Mouse (Mus musculus) midbrain, embryonic 10.5 days (tissue): Measurements from ENCODE around the gene Mlxipl. TPM values are rescaled to one million over a fixed set of nuclear protein-coding genes. Genes with fewer than 3 reads are reported as not detected.

Experiments
- DNase-seq: peaks from one replicate; pipeline ENCODE4 v3.0.0-alpha.2; 2017; ENCODE audit warnings: low spot score
- H3K27ac ChIP-seq: fragments of 300-500 bp; sonication (generic); replicated peaks from 2 replicates; pipeline ENCODE4 v1.5.1; 2016; ENCODE audit warnings: mild to moderate bottlenecking
- H3K27me3 ChIP-seq: fragments of 300-500 bp; sonication (generic); 2 replicates; pipeline ENCODE4 v1.6.1; 2016; ENCODE audit warnings: low read depth, mild to moderate bottlenecking; ENCODE audit not compliant: poor library complexity, severe bottlenecking
- H3K36me3 ChIP-seq: fragments of 300-500 bp; sonication (generic); 2 replicates; pipeline ENCODE4 v1.6.1; 2016; ENCODE audit warnings: mild to moderate bottlenecking, moderate library complexity
- H3K4me1 ChIP-seq: fragments of 300-500 bp; sonication (generic); 2 replicates; pipeline ENCODE4 v1.6.1; 2016
- H3K4me3 ChIP-seq: fragments of 300-500 bp; sonication (generic); 2 replicates; pipeline ENCODE4 v1.5.1; 2016; ENCODE audit warnings: mild to moderate bottlenecking, moderate library complexity
- H3K9me3 ChIP-seq: fragments of 300-500 bp; sonication (generic); replicated peaks from 2 replicates; pipeline ENCODE4 v1.6.1; 2016; ENCODE audit warnings: mild to moderate bottlenecking
- WGBS: fragments of 180-500 bp; shearing (Covaris S2); methylation state at CpG from one replicate; pipeline ENCODE4 v1.1.7; 2016; 5-methylcytosine and 5-hydroxymethylcytosine counted together
- polyA plus RNA-seq: library from polyadenylated mRNA; unstranded; fragments of >200 nt; fragmentation: Nextera tagmentation; extraction: Ambion mirVana; gene quantifications from 2 replicates; pipeline ENCODE4 v1.2.1, GENCODE M21; 2016

Gene Mlxipl
- polyA plus RNA-seq, 1 experiment from 2014 or later = 2.0 TPM

DNA sequence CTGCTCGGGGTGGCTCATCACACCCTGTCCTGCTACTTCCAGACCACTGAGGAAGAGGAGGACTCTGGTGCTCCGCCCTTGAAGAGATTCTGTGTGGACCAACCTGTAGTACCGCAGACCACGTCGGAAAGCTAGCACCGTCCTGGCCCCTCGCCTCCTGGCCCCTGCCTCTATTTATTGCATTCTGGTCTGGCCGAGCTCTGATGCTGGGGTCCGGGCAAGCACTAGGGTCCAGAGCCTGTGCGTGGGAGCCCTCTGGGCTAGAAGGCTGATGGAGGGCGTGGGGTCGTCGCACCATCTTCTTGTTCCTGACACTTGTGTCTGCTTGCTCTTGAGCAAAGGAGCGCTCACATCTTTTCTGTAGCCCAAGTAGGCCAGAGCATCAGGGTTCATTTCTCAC lies 91.1 kb downstream of the Mlxipl start:
- Histone ChIP-seq H3K36me3 (peaks cover 75% of the 10 kb centered on the region), H3K27me3 (no peaks in the 10 kb centered on the region)
- 93% methylated on average over 14 of the region's 14 CpGs for WGBS

DNA sequence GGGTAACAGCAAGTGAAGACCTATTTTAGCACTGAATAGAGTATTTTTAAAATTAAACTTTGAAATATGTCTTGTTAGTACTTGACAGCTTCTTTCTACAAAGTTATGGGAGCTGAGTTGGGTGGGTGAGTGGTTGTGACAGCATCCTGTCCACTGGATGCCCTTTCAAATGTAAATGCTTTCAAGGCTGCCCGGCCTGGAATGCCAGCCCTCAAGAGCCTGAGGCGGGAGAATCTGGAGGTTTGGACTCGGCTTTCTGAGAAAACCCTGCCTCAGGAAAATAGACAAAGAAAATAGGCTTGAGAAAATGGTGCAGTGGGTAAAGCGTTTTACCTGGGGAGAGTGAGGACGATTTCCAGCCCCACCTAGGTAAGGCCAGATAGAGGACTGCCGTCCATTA lies 92.1 kb downstream of the Mlxipl start:
- Histone ChIP-seq H3K4me1 (peaks cover 10% of the 10 kb centered on the region), H3K27ac (no peak overlapping the region), H3K9me3 (peaks cover 10% of the 10 kb centered on the region; the same call in 1 of the 2 replicates), H3K27me3 (no peaks in the 10 kb centered on the region), H3K4me3 (no peak overlapping the region), H3K36me3 (peaks cover 70% of the 10 kb centered on the region)
- 80% methylated on average over 6 of the region's 6 CpGs for WGBS
- no peak for DNase-seq

More for the DNA sequence above, 91.1 kb downstream of the Mlxipl start:
- no peak overlapping the region for H3K27ac ChIP-seq
- H3K4me3 ChIP-seq = no peak overlapping the region
- 0 out of 2 replicates have a peak, but pooled peaks cover 3% of the 10 kb centered on the region for H3K4me1 ChIP-seq
- H3K9me3 ChIP-seq = peaks cover 10% of the 10 kb centered on the region; the same call in 1 of the 2 replicates
- no peak for DNase-seq

DNA sequence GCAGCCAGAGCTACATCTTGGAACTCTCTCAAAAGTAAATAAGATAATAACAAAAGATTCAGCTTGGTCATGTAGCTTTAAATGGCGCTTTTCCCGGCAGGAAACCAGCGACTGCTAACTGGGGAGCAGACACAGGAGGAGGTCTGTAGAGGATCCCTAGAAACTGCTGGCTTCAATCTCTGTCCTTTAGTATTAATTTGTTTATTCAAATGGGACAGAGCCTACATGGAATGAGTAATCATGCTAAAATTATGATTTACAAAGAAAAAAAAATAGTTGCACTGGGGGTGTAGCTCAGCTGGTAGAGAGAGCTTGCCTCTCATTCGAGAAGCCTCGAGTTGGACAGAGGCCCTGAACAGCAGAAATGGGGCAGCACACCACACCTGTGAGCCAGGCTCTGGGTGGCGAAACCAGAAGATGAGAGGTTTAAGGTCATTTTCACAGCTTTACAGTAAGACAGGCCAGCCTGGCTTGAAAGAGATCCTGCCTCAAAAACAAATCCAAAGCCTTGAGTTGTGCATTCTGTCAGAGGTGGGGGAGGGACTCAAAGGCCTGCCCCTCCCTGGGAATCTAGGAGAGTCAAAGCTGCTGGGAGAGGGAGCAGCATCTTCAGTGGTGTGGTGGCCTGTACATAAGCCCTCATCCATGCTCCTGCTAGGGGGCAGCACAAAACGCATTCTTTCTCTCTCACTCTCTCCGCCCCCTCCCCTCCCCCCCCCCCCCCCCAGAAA lies 93.6 kb downstream of the Mlxipl start:
- Histone ChIP-seq H3K27ac (no peak overlapping the region), H3K36me3 (peaks cover 55% of the 10 kb centered on the region), H3K27me3 (no peaks in the 10 kb centered on the region), H3K4me3 (no peak overlapping the region), H3K9me3 (peaks cover 10% of the 10 kb centered on the region; the same call in 1 of the 2 replicates), H3K4me1 (peaks cover 10% of the 10 kb centered on the region)
- DNase-seq = no peak
- 56% methylated on average over 8 of the region's 8 CpGs for WGBS

DNA sequence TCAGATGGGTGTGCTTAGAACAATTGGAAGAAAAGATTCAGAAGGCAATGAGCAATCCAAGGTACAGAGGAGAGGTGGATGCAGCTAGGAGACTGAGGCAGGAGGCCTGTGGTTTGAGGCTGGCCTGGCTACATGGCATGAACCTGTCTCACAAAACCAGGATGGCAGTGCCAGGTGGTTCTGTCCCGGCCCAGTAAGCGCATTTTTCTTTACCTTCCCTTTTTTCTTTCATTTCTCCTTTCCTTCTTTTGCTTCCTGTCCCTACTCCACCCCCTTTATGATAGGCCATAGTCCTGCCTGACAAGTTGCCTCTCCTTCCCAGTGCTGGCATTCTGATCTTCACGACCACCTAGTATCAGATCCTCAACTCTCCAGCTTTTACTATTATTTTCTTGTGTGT lies 95.3 kb downstream of the Mlxipl start:
- H3K4me1 ChIP-seq = peaks cover 26% of the 10 kb centered on the region
- DNase-seq = no peak
- whole genome bisulfite sequencing = 91% methylated on average over 3 of the region's 3 CpGs
- H3K4me3 ChIP-seq = no peak overlapping the region
- no peaks in the 10 kb centered on the region for H3K27me3 ChIP-seq
- no peak overlapping the region for H3K27ac ChIP-seq
- H3K9me3 ChIP-seq = peaks cover 10% of the 10 kb centered on the region; the same call in 1 of the 2 replicates
- peaks cover 49% of the 10 kb centered on the region for H3K36me3 ChIP-seq

- 34% methylated on average over 3 of the region's 3 CpGs for WGBS
- peaks cover 30% of the 10 kb centered on the region for H3K4me1 ChIP-seq
Observed at GRCm38 (mm10) chr5:135185596-135185995, 95.9 kb downstream of the Mlxipl start.

DNA sequence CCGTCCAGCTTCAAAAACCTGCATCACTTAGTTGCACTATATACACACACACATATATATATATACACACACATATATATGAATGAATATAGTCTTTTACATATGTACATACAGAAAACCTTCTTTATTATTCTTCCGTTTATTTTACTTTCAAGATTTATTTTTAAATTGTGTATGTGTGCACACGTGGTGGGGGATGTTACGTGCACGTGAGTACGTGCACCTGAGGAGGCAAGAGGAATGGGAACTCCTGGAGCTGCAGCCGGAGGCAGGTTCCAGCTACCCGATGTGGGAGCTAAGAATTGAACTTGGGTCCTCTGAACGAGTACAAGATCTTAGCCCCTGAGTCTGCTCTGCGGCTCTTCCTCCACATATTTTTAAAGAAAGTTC lies 96.5 kb downstream of the Mlxipl start:
- H3K4me1 ChIP-seq = peaks cover 30% of the 10 kb centered on the region
- H3K4me3 ChIP-seq = peak overlapping the region; percentile 99
- DNase-seq = no peak
- H3K27ac ChIP-seq = peak overlapping the region; percentile 99
- no peaks in the 10 kb centered on the region for H3K27me3 ChIP-seq
- peaks cover 48% of the 10 kb centered on the region for H3K36me3 ChIP-seq
- 23% methylated on average over 10 of the region's 10 CpGs for WGBS
- peaks cover 10% of the 10 kb centered on the region; the same call in 1 of the 2 replicates for H3K9me3 ChIP-seq

More at GRCm38 (mm10) chr5:135185596-135185995, 95.9 kb downstream of the Mlxipl start:
- Histone ChIP-seq H3K36me3 (peaks cover 49% of the 10 kb centered on the region), H3K4me3 (no peak overlapping the region), H3K27me3 (no peaks in the 10 kb centered on the region), H3K9me3 (peaks cover 10% of the 10 kb centered on the region; the same call in 1 of the 2 replicates), H3K27ac (peak overlapping the region; percentile 99; the same call in 1 of the 2 replicates)
- DNase-seq = no peak

DNA sequence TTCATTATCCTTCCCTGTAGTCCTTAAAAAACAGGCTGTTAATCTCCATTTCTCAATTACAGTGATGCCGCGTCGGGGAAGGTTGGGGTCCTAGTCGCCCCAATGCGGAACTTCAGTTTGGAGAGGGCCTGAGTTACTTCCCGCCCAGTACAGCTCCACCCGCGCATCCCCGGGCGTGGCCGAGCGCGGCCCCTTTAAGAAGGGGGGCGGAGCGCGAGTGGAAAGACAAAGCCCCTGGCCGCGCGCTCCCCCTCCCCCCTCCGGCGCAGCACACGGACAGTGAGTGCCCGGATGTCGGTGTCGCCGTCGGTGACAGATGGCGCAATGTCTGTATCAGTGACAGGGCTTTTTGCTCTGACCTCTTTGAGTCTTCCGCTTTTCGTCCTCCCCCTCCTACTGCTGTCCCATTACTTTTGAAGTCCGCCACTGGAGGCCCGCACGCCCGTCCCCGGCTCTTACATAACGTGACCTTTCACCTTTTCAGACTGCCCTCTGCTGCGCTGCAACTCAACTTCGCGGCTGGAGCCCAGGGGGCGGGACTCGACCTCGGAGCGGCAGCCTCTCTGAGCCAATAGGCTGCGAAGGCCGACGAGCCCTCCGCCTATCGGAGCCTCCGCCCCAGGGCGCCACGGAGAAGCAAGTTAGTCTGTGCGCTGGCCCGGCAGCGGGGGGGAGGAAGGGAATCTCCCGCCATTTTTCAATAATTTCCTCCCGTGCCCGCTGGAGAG lies 97.1 kb downstream of the Mlxipl start, which contains the start of gene Baz1b:
Gene Baz1b (plus strand): TSS at position 644 of the 728 bp plus-strand sequence.
- H3K4me3 ChIP-seq = peak within 1 kb of the TSS; percentile 99
- peaks cover 33% of the 10 kb centered on the region for H3K4me1 ChIP-seq
- WGBS = under 1% methylated on average over 57 of the region's 57 CpGs
- peak; percentile 99 for DNase-seq
- H3K36me3 ChIP-seq = peaks cover 48% of the 10 kb centered on the region
- peak within 1 kb of the TSS; percentile 99 for H3K27ac ChIP-seq
- H3K27me3 ChIP-seq = no peaks in the 10 kb centered on the region
- H3K9me3 ChIP-seq = peaks cover 10% of the 10 kb centered on the region; the same call in 1 of the 2 replicates

- H3K4me1 ChIP-seq = peaks cover 34% of the 10 kb centered on the region
- H3K27me3 ChIP-seq = no peaks in the 10 kb centered on the region
- under 1% methylated on average over 100 of the region's 102 CpGs for WGBS
- DNase-seq = no peak
- H3K9me3 ChIP-seq = peaks cover 10% of the 10 kb centered on the region; the same call in 1 of the 2 replicates
- H3K36me3 ChIP-seq = peaks cover 48% of the 10 kb centered on the region
- peak overlapping the region; percentile 99 for H3K27ac ChIP-seq
- peak overlapping the region; percentile 99 for H3K4me3 ChIP-seq
Observed at GRCm38 (mm10) chr5:135187349-135188213, 97.9 kb downstream of the Mlxipl start.

Other genes with a start within 250 kb of the Mlxipl start
- not detected in 2 replicates for gene Tmem270, start 183.2 kb upstream of the Mlxipl start, polyA plus RNA-seq
- gene Cldn13, start 174.4 kb upstream of the Mlxipl start, polyA plus RNA-seq = 3.2 and 3.8 TPM in 2 replicates
- gene Mettl27, start 157.5 kb upstream of the Mlxipl start, polyA plus RNA-seq = 9.6 and 12.8 TPM in 2 replicates
- 3.2 and 3.4 TPM in 2 replicates for gene Cldn4, start 143.0 kb upstream of the Mlxipl start, polyA plus RNA-seq
- gene Cldn3, start 103.7 kb upstream of the Mlxipl start, polyA plus RNA-seq = 2.0 and 2.9 TPM in 2 replicates
- 39.4 and 39.8 TPM in 2 replicates for gene Abhd11, start 80.7 kb upstream of the Mlxipl start, polyA plus RNA-seq
- gene Stx1a, start 66.4 kb upstream of the Mlxipl start, polyA plus RNA-seq = 13.3 and 17.5 TPM in 2 replicates
- gene Dnajc30, start 25.7 kb upstream of the Mlxipl start, polyA plus RNA-seq = 27.2 and 28.3 TPM in 2 replicates
- 158 and 179 TPM in 2 replicates for gene Bud23, start 24.9 kb upstream of the Mlxipl start, polyA plus RNA-seq
- 7.2 and 11.2 TPM in 2 replicates for gene Vps37d, start 11.6 kb upstream of the Mlxipl start, polyA plus RNA-seq
- 23.6 and 25.8 TPM in 2 replicates for gene Tbl2, start 59.8 kb downstream of the Mlxipl start, polyA plus RNA-seq
- 49.4 and 49.5 TPM in 2 replicates for gene Bcl7b, start 78.4 kb downstream of the Mlxipl start, polyA plus RNA-seq
- gene Baz1b, start 97.4 kb downstream of the Mlxipl start, polyA plus RNA-seq = 49.3 and 51.5 TPM in 2 replicates
- gene Fzd9, start 161.3 kb downstream of the Mlxipl start, polyA plus RNA-seq = 15.5 and 16.0 TPM in 2 replicates